Mouse (Mus musculus) cerebellum, adult 11 months (tissue): ENCODE data around the gene Kmt2e.
A peak's percentile ranks its signal among the peaks of the same experiment; 100 is the strongest.
"Not testable (repeated sequence)": the region's sequence is repeated elsewhere in the genome, so short reads cannot be mapped to it uniquely, and the experiment has no call there.

Source experiments
- DNase-seq: peaks from one replicate; pipeline ENCODE4 v3.0.0; 2022

Gene Kmt2e

DNA sequence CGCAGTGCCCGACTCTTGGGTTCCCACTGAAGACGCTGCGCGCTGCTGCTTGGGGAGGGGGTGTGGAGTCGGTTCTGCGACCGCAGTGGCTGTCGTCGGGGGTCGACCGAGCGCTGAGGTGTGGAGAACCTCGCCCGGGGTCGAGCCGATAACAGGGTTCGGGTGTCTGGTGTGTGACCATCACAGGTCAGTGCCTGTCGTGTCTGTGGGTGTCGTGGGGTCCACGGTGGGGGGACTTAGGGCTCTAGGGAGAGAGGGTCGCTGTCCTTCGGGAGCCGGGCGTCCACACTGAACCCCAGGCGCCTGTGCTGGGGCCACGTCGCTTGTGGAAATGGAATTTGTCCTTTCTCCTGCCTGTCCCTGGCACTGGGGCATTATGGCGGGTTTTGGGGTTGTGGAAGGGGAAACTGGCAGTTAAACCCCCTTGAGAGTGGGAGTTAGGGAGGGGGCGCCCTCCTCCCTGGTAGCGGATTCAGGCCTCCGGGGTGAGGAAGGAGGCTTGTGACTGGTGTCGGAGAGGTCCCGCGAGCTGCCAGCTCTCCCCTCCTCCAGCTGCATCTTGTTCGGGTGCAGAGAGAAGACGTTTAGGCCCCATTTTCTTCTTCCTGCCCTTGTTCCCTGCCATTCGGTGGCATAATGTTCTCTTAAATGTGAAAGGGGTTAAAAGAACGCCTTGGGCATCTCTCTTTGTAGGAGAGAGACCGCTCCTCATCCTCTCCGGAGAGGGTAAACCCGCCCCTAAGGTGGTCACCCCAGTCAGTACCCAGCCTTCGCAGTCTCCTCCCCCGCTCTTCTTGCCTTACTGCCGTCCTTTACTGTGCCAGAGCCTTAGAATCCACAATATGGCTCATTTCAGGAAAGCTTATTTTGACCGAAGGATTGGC is 599 bp downstream of the Kmt2e start:
- DNase-seq = peak; percentile 57

DNA sequence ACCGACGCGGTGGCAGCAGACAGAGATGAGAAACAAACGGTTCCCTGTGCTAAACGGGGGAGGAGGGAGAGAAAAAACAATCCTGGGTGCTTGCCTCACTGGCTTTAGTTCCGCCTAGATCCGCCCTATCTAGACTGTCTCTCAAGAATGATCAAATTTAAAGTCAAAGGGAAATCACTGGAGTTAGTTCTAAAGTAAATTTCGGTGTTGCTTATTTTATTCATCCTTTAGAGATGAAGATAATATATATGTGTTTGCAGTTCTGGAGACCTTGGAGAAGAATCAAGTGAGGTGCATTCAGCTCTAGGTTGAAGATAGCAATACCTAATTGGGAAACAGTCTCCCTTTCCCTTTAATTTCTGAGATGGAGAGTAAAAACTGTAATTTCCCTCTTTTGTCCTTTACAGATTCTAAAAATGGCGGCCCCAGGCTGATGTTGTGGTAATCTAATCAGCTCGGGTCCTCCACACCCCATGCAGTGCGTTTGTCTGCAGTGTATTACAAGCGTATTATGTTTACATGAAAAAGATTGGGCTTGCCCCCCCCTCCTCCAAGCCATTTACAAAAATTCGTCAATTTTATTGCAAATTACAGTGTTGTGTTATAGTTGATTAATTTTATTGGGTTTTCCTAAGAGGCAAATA is 1.4 kb downstream of the Kmt2e start:
- DNase-seq = peak; percentile 29

DNA sequence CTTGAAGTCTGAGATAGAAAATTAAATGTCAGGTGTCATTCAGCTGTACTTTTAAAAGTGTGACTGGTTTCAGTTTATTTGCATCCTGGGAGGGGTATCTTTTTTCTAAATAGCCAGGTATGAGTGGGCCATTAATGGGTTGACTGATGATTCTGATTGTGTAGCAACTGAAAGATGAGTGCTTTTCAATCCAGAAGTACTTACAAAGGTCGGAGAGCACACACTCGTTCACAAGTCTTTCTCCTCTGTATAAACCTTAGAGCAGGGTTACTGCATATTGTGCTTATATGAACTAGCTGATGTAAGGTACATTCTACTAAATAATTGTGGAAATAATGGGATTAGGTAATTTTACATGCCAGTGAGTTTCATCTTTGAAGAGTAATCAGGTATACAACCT is 2.5 kb downstream of the Kmt2e start:
- DNase-seq = no peak

DNA sequence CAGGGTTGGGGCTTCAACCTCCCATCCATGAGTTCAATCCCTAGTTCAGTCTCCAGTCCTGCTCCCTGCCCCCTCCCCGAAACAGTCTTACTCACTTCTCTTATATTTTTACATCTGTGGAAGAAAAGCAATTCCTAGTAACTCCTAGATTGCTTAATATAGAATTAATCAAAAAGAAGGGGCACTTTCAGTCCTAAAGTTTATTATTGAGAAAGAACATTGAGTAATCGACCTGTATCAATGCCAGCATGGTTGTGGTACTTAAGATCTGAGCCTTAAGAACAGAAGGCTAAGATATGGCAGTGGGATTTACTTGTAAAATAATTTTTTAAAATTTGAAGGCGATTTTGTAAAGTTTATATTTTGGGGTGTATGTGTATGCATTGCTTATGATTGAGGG is 5.6 kb downstream of the Kmt2e start:
- DNase-seq = no peak

DNA sequence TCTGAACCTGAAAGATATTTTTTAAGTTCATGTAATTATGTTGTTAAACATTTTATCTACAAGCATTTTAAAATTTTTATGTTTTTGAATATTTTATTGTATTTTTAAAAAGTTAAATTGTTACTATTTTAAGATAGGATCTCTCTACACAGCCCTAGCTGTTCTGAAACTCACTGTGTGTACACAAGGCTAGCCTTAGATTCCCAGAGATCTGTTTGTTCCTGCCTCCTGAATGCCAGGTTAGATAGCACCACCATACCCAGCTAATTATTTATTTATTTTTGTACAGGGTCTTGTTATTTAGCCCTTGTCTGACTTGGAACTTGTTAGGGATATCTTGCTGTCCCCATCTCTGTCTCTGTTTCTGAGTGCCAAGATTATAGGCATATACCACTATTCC is 6.3 kb downstream of the Kmt2e start:
- DNase-seq = no peak

DNA sequence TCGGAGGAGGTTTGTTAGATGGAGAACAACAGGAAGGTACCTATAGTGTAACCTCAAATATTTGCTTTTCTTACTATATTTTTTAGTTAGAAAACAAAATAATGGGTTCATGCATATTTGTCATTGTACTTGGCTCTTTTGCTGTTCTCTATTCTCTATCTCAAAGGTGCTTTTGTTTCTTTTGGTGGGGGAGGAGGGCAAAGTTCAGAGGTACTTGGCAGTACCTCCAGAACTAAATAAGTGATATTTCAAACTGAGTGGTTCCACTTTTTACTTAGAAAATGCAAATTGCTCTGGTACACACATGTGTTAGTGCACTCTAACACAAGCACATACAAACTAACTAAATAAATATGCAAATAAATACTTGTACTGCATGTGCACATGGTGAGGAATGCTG is 7.7 kb downstream of the Kmt2e start:
- no peak for DNase-seq

DNA sequence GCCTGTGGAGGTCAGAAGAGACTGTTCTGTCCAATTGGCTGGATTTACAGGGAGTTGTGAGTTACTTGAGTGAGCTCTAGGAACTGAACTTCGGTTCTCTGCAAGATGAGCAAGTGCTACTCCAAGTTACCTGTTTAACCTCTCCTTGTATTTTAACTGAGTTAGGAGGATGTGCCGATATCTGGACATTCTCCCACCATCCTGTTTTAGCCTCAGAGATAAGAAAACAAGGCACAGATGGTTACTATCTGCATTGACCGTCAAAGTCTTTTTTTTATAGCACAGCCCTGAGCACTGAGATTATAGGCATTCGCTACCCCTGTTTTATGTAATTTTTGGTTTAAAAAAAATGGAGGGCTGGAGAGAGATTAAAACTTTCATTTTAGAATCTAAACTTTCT is 10.2 kb downstream of the Kmt2e start:
- DNase-seq = no peak

DNA sequence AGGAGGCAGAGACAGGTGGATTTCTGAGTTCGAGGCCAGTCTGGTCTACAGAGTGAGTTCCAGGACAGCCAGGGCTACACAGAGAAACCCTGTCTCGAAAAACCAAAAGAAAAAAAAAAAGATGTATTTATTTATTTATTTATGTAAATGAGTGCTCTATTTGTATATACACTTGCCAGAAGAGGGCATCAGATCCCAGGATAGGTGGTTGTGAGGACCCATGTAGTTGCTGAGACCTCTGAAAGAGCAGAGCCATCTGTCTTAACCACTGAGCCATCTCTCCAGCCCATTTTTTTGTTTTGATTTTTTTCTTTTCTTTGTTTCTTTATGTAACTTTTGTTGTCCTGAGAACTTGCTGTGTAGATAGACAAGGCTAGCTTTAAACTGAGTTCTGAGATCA is 19.3 kb downstream of the Kmt2e start:
- not testable (repeated sequence) for DNase-seq

DNA sequence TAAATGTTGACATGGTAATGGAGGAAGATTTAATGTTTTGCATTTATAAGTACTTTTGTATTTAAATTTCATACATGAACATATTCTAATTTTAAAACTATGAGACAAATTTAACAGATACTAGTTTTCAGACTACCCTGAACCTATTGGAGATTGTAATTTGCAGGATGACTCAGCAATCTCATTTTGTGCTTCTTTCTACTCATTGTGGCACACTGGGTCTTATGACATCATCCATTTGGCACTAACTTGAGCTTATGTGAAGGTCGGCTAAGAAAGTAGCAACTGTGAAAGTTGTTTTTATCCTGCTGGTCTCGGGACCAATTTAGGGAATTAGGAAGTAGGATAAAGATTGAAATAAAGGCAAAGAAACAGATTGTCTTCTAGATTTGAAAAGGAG is 27.4 kb downstream of the Kmt2e start:
- no peak for DNase-seq

DNA sequence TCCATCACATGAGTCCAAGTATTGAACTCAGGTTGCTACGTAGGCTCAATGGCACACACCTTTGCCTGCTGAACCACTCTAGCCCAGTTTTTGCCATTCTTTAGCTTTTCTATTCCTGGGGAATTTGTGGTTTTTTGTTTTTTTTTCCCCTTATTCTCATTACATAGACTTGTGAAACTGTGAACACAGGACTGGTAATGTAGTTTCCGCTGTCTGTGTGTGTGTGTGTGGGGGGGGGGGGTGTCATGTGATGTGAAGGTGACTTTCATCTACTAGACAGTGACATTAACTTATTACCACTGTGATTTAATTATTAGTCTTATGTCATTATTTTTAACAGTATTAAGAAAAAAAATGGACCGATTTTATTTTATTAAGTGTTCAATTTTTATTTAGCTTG is 30.0 kb downstream of the Kmt2e start:
- DNase-seq = no peak

DNA sequence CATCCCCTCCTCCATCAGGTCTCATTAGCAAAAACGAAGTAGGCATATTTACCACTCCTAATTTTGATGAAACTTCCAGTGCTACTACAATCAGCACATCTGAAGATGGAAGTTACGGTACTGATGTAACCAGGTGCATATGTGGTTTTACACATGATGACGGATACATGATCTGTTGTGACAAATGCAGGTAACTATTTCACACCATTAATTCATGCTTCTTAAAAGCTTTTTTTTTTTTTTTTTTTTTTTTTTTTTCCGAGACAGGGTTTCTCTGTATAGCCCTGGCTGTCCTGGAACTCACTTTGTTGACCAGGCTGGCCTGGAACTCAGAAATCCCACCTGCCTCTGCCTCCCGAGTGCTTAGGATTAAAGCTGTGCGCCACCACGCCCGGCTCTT is 30.5 kb downstream of the Kmt2e start:
- DNase-seq = no peak

DNA sequence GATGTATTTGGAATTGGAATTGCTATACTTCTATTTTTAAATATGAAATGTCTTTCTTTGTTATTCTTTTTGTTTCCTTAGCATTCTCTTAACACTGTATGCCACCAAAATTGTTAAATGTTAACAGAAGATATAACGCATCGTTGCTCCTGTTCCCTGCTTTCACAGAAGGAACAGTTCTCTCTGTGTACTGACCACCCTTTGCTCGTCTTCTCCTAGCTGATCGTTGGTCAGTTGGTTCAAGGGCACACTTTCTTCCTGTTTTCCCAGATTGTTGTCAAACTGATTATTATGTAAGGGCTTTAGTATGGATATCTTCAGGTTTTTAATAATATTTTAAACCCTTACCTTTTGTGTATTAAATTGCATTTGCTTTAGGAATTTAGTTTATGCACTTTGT is 32.3 kb downstream of the Kmt2e start:
- no peak for DNase-seq

DNA sequence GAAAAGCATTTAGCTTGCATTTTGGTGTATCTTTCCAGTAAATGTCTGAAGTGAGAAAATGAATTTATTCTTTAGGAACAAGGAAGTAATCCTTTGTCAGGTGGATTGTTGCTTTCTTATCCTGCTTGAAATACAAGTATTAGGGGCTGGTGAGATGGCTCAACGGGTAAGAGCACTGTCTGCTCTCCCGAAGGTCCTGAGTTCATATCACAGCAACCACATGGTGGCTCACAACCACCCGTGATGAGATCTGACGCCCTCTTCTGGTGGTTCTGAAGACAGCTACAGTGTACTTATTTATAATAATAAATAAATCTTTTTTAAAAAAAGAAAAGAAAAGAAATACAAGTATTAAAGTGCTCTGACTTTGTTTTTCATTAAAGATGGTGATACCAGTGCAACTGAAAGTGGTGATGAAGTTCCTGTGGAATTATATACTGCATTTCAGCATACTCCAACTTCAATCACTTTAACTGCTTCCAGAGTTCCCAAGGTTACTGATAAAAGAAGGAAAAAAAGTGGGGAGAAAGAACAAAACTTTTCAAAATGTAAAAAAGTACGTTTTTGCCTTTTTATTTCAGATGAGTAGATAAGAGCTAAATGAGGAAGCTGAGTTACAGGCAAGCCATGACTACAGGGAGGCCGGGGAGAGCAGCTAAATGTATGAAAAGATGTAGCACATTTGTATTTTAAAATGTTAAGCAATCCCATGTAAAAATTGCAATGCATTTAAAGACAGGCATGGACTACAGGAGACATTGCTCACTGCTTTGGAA is 39.0 kb downstream of the Kmt2e start:
- no peak for DNase-seq

DNA sequence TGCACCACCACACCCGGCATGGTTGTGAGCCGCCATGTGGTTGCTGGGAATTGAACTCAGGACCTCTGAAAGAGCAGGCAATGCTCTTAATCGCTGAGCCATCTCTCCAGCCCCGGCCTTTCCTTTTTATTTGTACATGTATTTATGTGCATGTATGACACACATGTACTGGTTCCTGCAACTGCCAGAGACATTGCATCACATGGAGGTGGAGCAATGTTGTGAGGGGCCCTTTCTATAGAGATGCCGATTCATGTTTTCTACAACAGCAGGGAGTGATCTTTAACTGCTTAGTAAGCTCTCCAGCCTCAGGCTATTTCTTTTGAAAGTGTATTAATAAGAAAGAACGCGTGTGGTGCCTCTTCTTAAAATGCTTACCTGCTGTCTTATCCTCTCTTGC is 49.6 kb downstream of the Kmt2e start:
- no peak for DNase-seq

DNA sequence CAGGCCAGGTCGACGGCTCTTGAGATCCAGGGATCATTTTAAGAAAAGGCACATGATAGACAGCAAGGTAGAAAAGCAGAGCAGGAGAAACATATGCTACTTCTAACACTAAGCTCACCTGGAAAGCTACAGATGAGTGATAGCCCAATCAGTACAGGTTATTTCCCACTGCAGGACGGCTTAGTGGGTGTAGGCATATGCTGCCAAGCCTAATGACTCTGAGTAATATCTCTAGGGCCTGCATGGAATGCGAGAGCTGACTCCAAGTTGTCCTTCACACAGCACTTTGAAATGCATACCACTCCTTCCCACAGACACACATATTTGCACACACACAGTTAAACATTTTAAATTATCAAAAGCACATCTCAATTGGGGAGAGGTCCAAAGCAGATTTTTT is 55.0 kb downstream of the Kmt2e start:
- DNase-seq = no peak

DNA sequence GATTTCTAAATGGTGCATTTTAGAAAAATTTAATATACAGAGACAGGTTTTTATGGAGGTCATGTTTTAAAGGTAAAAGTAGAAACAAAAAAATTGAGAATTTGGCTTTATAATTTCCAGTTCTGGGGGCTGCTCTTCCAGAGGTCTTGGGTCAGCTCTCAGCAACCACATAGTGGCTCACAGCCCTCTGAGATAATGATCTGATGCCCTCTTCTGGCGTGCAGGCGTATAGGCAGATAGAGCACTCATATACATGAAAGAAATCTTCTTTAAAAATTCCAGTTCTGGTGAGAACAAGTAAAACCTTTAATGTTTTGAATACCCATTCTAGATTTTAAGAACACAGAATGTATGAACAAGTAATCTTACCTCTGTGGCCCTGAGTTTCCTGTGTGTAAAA is 56.6 kb downstream of the Kmt2e start:
- no peak for DNase-seq

DNA sequence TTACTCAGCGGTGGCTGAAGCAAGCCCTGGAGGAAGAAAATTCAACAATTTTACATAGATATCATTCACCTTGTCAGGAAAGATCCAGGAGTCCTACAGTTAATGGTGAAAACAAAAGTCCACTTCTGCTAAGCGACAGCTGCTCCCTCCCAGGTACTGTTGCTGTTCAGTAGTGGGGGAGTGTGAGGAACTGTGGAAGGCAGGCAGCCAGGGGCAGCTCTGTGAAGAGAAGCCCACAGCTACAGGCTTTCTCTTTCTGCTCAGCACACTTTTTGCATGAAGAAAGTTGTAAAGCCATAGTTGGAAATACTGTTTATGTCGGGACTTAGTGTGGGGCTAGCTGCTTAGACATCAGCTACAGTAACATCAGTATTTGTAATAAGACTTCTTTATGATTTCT is 62.2 kb downstream of the Kmt2e start:
- DNase-seq = no peak

DNA sequence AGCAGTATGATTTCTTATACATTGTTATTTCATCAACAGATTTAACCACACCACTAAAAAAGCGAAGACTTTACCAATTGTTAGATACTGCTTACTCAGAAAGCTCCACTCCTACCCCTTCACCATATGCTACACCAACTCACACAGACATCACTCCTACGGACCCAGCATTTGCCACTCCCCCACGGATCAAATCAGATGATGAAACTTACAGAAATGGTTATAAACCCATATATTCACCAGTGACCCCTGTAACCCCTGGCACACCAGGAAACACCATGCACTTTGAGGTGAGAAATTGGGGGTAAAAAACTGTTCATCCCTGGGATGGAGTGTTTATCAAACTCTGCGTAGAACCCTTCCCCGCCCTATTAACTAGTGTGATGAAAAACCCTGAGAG is 62.7 kb downstream of the Kmt2e start:
- DNase-seq = no peak

DNA sequence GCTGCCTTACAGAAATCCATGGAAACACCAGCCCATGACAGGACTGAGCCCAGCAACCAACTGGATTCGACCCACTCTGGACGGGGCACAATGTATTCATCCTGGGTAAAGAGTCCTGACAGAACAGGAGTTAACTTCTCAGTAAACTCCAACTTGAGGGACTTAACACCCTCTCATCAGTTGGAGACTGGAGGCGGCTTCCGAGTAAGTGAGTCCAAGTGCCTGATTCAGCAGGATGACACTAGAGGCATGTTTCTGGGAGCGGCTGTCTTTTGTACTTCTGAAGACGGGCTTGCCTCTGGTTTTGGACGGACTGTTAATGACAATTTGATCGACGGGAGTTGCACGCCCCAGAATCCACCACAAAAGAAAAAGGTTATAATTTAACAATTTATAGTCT is 63.7 kb downstream of the Kmt2e start:
- DNase-seq = no peak

DNA sequence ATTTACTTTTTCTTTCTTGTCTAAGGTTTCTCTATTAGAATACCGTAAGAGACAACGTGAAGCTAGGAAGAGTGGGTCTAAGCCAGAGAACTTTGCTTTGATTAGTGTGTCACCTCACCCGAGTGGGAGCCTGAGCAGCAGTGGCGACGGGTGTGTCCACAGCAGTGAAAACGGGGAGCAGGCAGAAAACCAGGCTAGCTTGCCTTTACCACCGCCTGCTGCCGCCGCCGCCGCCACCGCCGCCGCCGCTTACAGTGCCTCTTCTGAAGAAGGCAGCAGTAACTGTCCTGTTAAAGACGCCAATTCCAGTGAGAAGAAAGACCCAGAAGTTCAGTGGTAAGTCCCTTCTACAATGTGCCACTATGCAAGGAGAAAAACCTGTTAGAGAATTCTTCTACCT is 65.0 kb downstream of the Kmt2e start:
- no peak for DNase-seq

DNA sequence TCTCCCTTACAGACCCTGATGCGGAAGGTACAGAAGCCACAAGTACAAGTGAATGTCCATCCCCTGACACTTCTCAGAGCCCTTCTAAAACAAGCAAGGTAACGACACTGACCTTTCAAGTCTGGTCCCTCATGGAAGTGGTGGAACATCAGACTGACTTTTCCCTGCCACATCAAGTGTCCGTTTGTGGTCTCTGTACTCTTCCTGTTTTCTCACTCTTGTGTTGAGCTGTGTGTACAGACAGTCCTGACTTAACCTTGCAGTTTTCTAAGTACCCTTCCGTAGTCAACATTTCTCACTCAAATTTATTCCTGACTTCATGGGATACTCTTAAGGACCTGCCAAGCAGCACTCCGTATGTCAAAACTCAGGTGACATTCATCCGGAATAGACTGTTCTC is 66.5 kb downstream of the Kmt2e start:
- no peak for DNase-seq

DNA sequence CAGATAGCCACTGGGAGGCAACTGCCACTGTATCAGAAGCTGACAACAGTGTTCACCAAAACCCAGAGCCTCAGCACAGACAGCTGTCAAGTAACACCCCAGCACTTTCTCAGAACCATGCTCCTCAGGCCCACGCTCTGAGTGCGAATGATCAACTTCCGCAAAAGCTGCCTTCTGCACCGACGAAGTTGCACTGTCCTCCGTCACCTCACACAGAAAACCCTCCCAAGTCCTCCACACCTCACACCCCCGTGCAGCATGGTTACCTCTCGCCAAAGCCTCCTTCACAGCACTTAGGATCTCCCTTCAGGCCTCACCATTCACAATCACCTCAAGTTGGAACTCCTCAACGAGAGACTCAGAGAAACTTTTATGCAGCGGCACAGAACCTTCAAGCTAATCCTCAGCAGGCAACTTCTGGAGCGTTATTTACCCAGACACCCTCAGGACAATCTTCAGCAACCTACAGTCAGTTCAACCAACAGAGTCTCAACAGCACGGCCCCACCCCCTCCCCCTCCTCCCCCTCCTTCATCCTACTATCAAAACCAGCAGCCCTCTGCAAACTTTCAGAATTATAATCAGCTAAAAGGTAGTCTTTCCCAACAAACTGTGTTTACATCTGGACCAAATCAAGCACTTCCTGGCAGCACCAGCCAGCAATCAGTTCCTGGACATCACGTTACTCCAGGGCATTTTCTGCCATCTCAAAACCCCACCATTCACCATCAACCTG is 67.5 kb downstream of the Kmt2e start:
- DNase-seq = no peak

DNA sequence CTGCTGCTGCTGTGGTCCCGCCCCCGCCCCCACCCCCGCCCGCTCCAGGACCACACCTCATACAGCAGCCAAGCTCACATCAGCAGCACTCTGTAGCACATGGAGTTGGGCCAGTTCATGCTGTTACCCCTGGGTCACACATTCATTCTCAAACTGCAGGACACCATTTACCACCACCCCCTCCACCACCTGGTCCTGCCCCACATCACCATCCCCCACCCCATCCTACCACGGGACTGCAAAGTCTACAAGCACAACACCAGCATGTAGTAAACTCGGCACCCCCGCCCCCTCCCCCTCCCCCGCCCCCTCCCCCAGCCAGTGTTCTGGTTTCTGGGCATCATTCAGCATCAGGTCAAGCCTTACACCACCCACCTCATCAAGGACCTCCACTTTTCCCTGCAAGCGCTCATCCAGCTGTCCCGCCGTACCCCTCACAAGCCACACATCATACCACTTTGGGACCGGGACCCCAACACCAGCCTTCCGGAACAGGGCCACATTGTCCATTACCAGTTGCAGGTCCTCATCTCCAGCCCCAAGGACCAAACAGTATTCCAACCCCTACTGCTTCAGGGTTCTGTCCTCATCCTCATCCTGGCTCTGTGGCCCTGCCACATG is 68.2 kb downstream of the Kmt2e start:
- DNase-seq = no peak
